In genomic region chr19:31991057-31991456, GRCm38 (mm10) we compare ENCODE assay signal across 16 mouse cellular contexts.
"Had no signal": no experiment of that assay in that cellular context is flagged by ENCODE, and none has a peak within 500 bp of the region (broad histone marks: within the 10 kb centered on the region; RNA-seq: fewer than 3 reads in every experiment).

No protein-coding gene starts in this region.

- H3K27ac ChIP-seq: neural tube, embryonic 12.5 days; neural tube, embryonic 13.5 days; neural tube, embryonic 15.5 days; stomach, embryonic 15.5 days; stomach, postnatal 0 days had no signal

- H3K4me1 ChIP-seq: neural tube, embryonic 12.5 days; neural tube, embryonic 13.5 days; neural tube, embryonic 15.5 days; stomach, embryonic 15.5 days had no signal

- H3K27me3 ChIP-seq: neural tube, embryonic 12.5 days; neural tube, embryonic 13.5 days; neural tube, embryonic 15.5 days; stomach, embryonic 15.5 days had no signal

- H3K36me3 ChIP-seq: neural tube, embryonic 12.5 days; neural tube, embryonic 13.5 days; neural tube, embryonic 15.5 days; stomach, embryonic 15.5 days had no signal

- DNase-seq: retina, postnatal 1 day; right cerebral cortex, adult 18-20 months; right cerebral cortex, postnatal 14 days; right cerebral cortex, postnatal 25 days; spleen, adult 18-20 months; thymus, adult 18-20 months; thymus, adult 2 months; thymus, postnatal 14 days; thymus, postnatal 25 days; thymus, postnatal 36 days; thymus, postnatal 4 days had no signal

- H3K4me3 ChIP-seq: neural tube, embryonic 12.5 days; neural tube, embryonic 13.5 days; neural tube, embryonic 15.5 days; stomach, embryonic 15.5 days had no signal

- H3K9me3 ChIP-seq: neural tube, embryonic 12.5 days; neural tube, embryonic 13.5 days; neural tube, embryonic 15.5 days; stomach, embryonic 15.5 days had no signal
